Mouse (Mus musculus): ENCODE measurements around the gene Heyl. TPM values are rescaled to one million over a fixed set of nuclear protein-coding genes. Genes with fewer than 3 reads are reported as not detected.

Heyl gene
- polyA plus RNA-seq, 1 experiment from 2014 or later, result 6.7 TPM

- no peaks in the 10 kb centered on the region for H3K36me3 ChIP-seq (replicated peaks)
- no peak for DNase-seq (ENCODE audit: extremely low spot score, low spot score)
- H3K4me1 ChIP-seq, result peaks cover 23% of the 10 kb centered on the region
- 98% methylated on average over 1 of the region's 1 CpGs for WGBS
- no peaks in the 10 kb centered on the region for H3K9me3 ChIP-seq
- H3K27me3 ChIP-seq (ENCODE audit: poor library complexity, severe bottlenecking), result peaks cover under 1% of the 10 kb centered on the region; the same call in 1 of the 2 replicates
- H3K4me3 ChIP-seq, result no peak overlapping the region
- no peak overlapping the region for H3K27ac ChIP-seq
Observed at GRCm38 (mm10) chr4:123215367-123215766, 18.0 kb upstream of the Heyl start.

DNA sequence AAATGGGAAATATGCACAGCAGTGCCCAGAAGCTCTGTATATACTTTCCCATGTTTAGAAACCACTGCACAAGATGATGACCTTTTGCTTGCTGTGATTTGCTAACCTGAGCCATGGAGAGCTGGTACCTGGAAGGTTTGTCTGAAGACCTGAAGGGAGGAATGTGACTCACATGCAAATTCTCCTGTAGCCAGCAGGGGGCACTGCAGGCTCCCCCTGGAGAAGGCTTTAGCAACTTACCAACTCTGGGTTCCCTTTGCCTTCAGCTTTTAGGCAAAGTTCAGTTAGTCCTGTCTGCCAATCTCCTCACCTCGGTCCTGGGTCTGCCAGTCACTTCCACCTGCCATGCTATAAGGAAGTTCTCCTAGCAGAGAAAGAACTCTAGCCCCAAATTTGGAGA is 16.6 kb upstream of the Heyl start:
- peaks cover 23% of the 10 kb centered on the region for H3K4me1 ChIP-seq
- no peaks in the 10 kb centered on the region for H3K36me3 ChIP-seq (replicated peaks)
- WGBS, result 37% methylated on average over 1 of the region's 1 CpGs
- DNase-seq (ENCODE audit: extremely low spot score, low spot score), result peak; percentile 44
- H3K27ac ChIP-seq, result no peak overlapping the region
- H3K4me3 ChIP-seq, result no peak overlapping the region
- no peaks in the 10 kb centered on the region; the same call in 1 of the 2 replicates for H3K27me3 ChIP-seq (ENCODE audit: poor library complexity, severe bottlenecking)
- H3K9me3 ChIP-seq, result no peaks in the 10 kb centered on the region

DNA sequence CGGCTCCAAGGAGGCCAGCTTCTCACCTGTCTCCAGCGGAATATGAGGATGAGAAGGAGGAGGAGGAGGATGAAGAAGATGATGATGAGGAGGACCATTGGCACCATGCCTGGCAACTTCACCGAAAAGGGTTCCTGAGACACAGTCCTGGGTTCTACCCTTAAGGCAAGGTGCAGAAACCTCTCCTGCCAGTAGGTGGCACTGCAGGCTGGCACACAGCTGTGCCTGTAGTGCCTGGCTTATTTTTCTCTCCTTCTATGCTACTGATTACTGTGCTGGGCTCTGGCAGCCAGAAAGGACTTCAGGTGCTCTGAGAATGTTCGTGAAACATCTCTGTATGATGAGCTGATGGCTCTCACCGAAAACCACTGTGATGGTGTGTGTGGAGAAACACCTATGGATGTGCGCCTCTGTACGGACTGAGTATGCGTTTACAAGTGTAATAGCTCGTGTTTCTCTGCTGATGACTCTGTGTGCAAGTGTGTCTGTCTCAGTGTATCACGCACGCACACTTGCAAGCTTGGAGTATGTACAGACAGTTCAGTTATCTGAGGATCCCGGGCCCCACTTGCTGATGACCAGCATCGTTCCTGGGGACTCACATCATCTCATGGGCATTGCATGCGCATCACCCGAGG is 13.5 kb upstream of the Heyl start:
- Histone ChIP-seq H3K27me3 (ENCODE audit: poor library complexity, severe bottlenecking) (no peaks in the 10 kb centered on the region), H3K9me3 (no peaks in the 10 kb centered on the region), H3K27ac (no peak overlapping the region), H3K36me3 (replicated peaks) (no peaks in the 10 kb centered on the region), H3K4me3 (no peak overlapping the region), H3K4me1 (peaks cover 13% of the 10 kb centered on the region)
- 73% methylated on average over 15 of the region's 15 CpGs for WGBS
- peak; percentile 72 for DNase-seq (ENCODE audit: extremely low spot score, low spot score)

- Histone ChIP-seq H3K27me3 (ENCODE audit: poor library complexity, severe bottlenecking) (no peaks in the 10 kb centered on the region), H3K4me1 (peaks cover 5% of the 10 kb centered on the region), H3K4me3 (no peak overlapping the region), H3K9me3 (no peaks in the 10 kb centered on the region), H3K36me3 (replicated peaks) (no peaks in the 10 kb centered on the region), H3K27ac (no peak overlapping the region)
- 86% methylated on average over 4 of the region's 4 CpGs for WGBS
- no peak for DNase-seq (ENCODE audit: extremely low spot score, low spot score)
Observed at GRCm38 (mm10) chr4:123220637-123221036, 12.7 kb upstream of the Heyl start.

DNA sequence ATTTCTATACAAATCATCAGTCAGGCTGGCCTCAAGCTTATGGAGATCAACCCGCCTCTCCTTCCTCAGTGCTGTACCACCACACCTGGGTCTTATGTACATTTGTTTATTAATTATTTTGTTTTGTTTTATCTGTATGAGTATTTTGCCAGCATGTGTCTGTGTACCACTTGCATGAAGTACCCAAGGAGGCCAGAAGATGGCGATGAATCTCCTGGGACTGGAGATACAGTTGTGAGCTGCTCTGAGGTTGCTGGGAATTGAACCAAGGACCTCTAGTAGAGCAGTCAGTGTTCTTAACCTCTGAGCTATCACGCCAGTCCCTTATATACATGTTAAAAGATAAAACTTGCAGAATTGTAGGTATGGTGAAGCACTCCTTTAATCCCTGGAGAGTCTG is 10.0 kb upstream of the Heyl start:
- no peaks in the 10 kb centered on the region for H3K9me3 ChIP-seq
- no peaks in the 10 kb centered on the region for H3K36me3 ChIP-seq (replicated peaks)
- 42% methylated on average over 3 of the region's 3 CpGs for WGBS
- peaks cover 3% of the 10 kb centered on the region; the same call in 1 of the 2 replicates for H3K27me3 ChIP-seq (ENCODE audit: poor library complexity, severe bottlenecking)
- no peak for DNase-seq (ENCODE audit: extremely low spot score, low spot score)
- H3K27ac ChIP-seq, result no peak overlapping the region
- H3K4me1 ChIP-seq, result peaks cover 17% of the 10 kb centered on the region
- no peak overlapping the region for H3K4me3 ChIP-seq

DNA sequence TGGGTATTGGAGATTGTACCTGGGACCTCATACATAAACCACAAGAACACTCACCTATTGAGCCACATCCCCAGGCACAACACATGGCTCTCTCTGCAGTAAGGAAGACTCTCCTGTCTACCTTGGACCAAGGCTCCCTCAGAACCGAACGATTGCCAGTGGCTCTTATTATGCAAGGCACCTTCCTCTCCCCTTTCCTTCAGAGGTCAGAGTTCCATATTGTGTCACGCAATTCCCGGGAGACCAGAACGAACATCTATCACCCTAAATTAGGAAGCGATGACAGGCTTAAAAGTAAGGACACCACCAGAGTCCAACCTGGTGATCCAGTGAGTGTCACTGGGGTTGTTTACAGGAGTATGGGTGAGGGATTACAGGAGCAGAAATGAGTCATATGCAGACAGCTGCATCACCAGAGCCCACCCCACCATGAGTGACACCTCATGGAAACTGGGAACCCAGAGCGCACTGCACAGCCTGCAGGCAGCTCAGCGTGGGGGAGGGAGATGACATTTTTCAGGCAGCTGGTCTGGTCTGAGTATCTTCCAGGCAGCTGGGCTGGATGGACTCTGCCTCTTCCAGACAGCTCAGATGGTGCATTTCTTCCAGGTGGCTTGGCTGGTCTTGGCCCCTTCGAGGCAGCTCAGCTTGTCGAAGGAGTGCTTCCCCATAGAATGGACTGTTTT is 7.5 kb upstream of the Heyl start:
- no peak overlapping the region; the same call in 1 of the 2 replicates for H3K27ac ChIP-seq

DNA sequence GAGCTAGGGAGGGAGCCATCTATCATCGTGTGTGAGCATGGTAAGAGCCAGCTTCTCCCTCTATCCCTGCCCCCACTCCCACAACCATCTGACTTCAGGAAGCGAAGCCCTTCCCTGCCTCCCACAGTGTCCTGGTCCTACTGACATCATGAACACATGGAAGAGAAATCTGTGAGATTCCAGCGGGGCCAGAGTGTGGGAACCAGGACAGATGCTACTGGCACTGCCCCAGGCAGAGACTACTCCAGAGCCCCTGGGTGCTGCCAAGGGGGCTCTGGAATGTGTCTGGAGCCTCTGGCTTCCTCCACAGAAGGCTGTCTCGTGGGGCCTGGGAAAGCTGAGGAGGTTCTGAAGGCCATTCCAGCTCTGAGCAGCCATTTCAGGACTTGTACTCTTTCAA is 5.6 kb upstream of the Heyl start:
- no peaks in the 10 kb centered on the region for H3K36me3 ChIP-seq (replicated peaks)
- no peak overlapping the region for H3K27ac ChIP-seq
- H3K27me3 ChIP-seq (ENCODE audit: poor library complexity, severe bottlenecking), result peaks cover 39% of the 10 kb centered on the region
- 56% methylated on average over 4 of the region's 4 CpGs for WGBS
- peaks cover 21% of the 10 kb centered on the region for H3K4me1 ChIP-seq
- no peak for DNase-seq (ENCODE audit: extremely low spot score, low spot score)
- no peak overlapping the region for H3K4me3 ChIP-seq
- no peaks in the 10 kb centered on the region for H3K9me3 ChIP-seq

More for the DNA sequence above, 7.5 kb upstream of the Heyl start:
- H3K27me3 ChIP-seq (ENCODE audit: poor library complexity, severe bottlenecking), result peaks cover 24% of the 10 kb centered on the region
- no peaks in the 10 kb centered on the region for H3K36me3 ChIP-seq (replicated peaks)
- H3K4me1 ChIP-seq, result peaks cover 20% of the 10 kb centered on the region
- 87% methylated on average over 10 of the region's 10 CpGs for WGBS
- DNase-seq (ENCODE audit: extremely low spot score, low spot score), result no peak
- H3K9me3 ChIP-seq, result no peaks in the 10 kb centered on the region
- H3K4me3 ChIP-seq, result no peak overlapping the region

DNA sequence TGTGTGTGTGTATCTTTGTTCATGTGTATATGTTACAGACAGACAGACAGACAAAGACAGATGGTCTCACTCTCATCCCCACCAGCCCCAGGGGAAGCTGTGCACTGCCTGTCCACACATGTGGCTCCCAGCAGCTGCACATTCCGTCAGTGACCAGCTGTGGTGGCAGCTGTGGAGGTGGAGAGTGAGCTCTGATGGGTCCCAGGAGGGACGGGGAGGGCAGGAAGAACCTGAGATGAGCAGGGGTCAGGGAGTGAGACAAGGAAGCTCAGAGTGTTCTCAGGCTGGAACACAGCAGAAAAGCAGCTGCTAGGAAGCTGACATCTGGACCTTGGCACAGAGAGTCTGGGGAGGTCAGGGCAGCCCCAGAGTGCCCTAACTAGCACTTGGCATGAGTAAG is 5.1 kb upstream of the Heyl start:
- 39% methylated on average over 2 of the region's 2 CpGs for WGBS
- Histone ChIP-seq H3K36me3 (replicated peaks) (no peaks in the 10 kb centered on the region), H3K4me1 (peaks cover 27% of the 10 kb centered on the region), H3K4me3 (no peak overlapping the region), H3K27ac (no peak overlapping the region), H3K27me3 (ENCODE audit: poor library complexity, severe bottlenecking) (peaks cover 45% of the 10 kb centered on the region), H3K9me3 (no peaks in the 10 kb centered on the region)
- no peak for DNase-seq (ENCODE audit: extremely low spot score, low spot score)

DNA sequence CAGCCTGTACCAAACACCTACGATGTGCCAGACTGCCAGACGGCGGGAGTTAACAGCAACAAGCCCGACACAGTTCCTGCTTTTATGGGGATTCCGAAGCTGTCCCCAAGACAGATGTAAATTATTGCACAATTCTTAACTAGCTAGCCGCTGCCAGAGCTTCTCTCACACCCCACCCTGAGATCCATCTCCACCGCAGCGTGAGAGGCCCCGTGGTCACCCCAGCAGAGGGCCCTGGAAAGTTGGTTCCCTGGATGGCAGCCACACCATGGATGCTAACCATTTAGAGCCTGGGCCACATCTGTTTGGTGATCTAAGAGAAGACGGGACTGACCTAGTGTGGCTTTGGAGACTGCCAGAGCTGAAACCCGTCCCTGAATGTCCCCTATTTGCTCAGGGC is 4.2 kb upstream of the Heyl start:
- DNase-seq (ENCODE audit: extremely low spot score, low spot score), result no peak
- H3K36me3 ChIP-seq (replicated peaks), result no peaks in the 10 kb centered on the region
- no peaks in the 10 kb centered on the region for H3K9me3 ChIP-seq
- H3K27ac ChIP-seq, result no peak overlapping the region
- H3K27me3 ChIP-seq (ENCODE audit: poor library complexity, severe bottlenecking), result peaks cover 54% of the 10 kb centered on the region
- peaks cover 35% of the 10 kb centered on the region for H3K4me1 ChIP-seq
- H3K4me3 ChIP-seq, result no peak overlapping the region
- 87% methylated on average over 11 of the region's 11 CpGs for WGBS

DNA sequence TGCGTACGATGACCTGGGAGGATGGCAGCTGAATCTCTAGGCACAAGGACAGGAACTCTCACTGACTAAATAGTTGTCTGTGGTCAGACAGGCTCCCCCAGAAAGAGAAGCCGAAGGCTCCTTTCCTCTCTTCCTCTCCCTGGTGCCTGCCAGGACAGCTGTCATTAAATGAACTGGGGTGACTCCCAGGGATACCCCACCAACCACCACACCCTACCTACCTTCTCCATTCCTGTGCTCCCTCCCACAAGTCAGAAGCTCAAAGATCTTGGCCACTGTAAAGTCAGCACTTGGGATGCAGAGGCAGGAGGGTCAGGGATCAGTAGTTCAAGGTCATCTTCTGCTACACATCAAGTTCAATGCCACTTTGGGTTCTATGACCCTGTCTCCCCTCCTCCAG is 515 bp upstream of the Heyl start:
- peak overlapping the region; percentile 62; the same call in 1 of the 2 replicates for H3K4me3 ChIP-seq
- H3K9me3 ChIP-seq, result no peaks in the 10 kb centered on the region
- WGBS, result 55% methylated on average over 3 of the region's 3 CpGs
- H3K36me3 ChIP-seq (replicated peaks), result no peaks in the 10 kb centered on the region
- peaks cover 90% of the 10 kb centered on the region for H3K27me3 ChIP-seq (ENCODE audit: poor library complexity, severe bottlenecking)
- H3K27ac ChIP-seq, result 0 out of 2 replicates have a peak overlapping the region, but pooled peaks have one; percentile 72
- H3K4me1 ChIP-seq, result peaks cover 42% of the 10 kb centered on the region
- DNase-seq (ENCODE audit: extremely low spot score, low spot score), result no peak

DNA sequence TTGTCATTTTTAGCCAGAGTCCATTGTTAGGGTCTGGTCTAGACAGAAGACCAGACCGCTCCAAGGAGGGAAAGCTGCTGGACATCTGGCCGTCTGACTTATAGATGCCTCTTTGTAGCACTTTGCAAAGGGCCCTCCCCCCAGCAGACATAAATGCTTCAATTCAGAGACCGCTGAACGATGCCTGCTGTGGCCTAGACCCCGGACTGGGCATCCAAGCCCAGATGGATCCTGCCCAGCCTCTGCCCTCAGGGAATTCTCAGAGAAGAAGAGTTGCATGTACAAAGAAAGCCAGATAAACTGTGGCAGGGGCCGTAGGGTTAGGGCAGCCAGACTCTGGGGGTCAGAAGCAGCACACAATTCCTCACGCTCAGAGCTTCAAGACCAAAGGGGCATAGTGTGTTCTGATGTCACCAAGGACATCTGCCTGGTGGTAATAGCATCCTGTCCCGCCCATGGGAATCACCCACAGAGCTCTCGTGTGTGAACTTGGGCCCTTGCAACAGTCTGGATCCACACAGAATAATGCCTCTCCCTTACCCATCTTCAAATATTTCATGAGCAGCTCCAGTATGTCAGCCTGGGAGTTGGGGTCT is 2.6 kb downstream of the Heyl start:
- no peak for DNase-seq (ENCODE audit: extremely low spot score, low spot score)

DNA sequence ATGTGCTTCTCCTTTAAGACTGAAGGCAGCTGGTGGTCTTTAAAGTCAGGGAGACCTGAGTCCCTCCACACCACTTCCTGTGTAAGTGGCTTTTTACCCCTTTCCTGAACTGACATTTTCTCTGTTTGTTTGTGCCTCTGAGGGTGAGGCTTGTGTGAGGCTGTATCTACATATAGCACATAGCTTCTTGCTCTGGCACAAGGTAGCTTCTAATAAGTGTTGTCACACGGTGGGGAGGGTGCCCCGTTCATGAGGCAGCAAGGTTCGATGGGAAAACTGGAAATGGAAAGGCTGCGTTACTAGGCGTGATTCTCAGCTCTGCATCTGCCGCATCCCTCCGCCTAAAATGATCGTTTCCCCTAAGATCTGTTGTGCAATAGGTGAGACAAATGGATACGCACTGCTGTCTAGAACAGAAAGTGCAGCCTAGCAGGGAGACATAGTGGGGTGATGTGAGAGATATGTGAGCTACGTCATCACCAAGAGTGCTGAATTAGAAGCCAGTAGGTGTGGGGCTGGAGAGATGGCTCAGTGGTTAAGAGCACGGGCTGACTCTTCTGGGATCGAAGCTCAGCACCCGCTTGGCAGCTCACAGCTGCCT is 3.2 kb downstream of the Heyl start:
- WGBS, result 85% methylated on average over 13 of the region's 13 CpGs
- peaks cover 100% of the 10 kb centered on the region for H3K27me3 ChIP-seq (ENCODE audit: poor library complexity, severe bottlenecking)
- H3K4me1 ChIP-seq, result peaks cover 57% of the 10 kb centered on the region
- H3K27ac ChIP-seq, result peak overlapping the region; percentile 51; the same call in 1 of the 2 replicates
- DNase-seq (ENCODE audit: extremely low spot score, low spot score), result no peak
- no peak overlapping the region for H3K4me3 ChIP-seq
- no peaks in the 10 kb centered on the region for H3K9me3 ChIP-seq
- no peaks in the 10 kb centered on the region for H3K36me3 ChIP-seq (replicated peaks)

More for the DNA sequence above, 2.6 kb downstream of the Heyl start:
- H3K4me3 ChIP-seq, result no peak overlapping the region
- H3K36me3 ChIP-seq (replicated peaks), result no peaks in the 10 kb centered on the region
- peaks cover 97% of the 10 kb centered on the region for H3K27me3 ChIP-seq (ENCODE audit: poor library complexity, severe bottlenecking)
- 63% methylated on average over 9 of the region's 9 CpGs for WGBS
- H3K9me3 ChIP-seq, result no peaks in the 10 kb centered on the region
- H3K4me1 ChIP-seq, result peaks cover 57% of the 10 kb centered on the region
- H3K27ac ChIP-seq, result peak overlapping the region; percentile 51; the same call in 1 of the 2 replicates
